Mouse (Mus musculus): ENCODE data around the gene Syne2.

Gene Syne2

DNA sequence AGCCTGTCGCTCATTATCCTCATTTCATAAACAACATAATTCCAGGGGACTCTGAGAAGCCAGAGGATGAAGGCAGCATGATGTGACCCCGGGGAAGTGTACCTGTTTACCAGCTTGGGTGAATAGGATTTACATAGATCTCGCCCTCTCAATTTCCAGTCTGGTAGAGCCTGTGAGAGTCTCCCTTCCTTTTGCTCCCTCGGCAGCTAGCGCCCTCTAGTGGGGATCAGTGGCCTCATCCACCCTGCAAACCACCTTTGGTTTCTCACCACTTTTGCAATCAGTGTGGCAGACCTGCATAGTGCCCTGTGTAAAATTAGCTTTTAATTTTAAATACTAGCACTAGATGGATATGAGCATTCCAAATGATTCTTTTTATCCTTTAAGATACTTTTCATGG, 133.4 kb downstream of the Syne2 start:
- peak; percentile 11 for DNase-seq (ENCODE audit: low read depth)

DNA sequence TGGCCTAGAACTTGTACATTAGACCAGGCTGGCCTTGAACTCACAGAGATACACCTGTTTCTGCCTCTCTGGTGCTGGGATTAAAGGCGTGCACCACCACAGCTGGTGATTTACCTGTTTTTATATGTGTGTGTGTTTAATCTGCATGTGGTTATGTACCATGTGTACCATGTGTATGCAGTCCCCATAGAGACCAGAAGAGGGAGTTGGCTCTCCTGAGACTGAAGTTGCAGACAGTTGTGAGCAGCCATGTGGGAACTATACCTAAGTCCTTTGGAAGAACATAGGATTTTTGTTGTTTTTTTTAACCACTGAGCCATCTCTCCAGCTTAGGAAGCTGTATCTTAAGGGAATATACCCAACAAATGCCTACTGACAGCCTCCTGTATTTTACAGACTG, 134.1 kb downstream of the Syne2 start:
- no peak for DNase-seq (ENCODE audit: low read depth)

GRCm38 (mm10) chr12:75966441-75967195, 148.7 kb downstream of the Syne2 start:
- no peak for DNase-seq (ENCODE audit: low read depth)

GRCm38 (mm10) chr12:75979079-75979478, 161.1 kb downstream of the Syne2 start:
- DNase-seq (ENCODE audit: low read depth), result no peak

- DNase-seq (ENCODE audit: low read depth), result no peak
Measured at GRCm38 (mm10) chr12:75983336-75983735, 165.4 kb downstream of the Syne2 start.

- DNase-seq (ENCODE audit: low read depth), result no peak
Measured at GRCm38 (mm10) chr12:75992226-75992858, 174.4 kb downstream of the Syne2 start.

DNA sequence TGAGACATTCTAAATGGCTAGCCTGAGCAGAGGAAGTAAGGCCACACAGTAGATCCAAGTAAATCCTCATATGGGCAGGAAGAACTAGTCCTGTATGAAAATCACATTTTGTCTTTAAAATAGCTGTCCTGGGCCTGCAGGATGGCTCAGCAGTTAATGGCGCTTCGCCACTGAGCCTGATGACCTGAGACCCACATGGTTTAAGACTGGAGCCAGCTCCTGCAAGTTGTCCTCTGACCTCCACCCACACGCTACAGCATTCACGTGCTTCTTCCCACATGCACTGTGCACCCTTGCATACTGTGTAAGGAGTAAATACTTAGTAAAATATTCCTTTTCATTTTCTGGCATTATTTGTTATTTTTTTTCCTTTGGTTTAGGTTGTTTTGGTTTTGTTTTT, 175.0 kb downstream of the Syne2 start:
- DNase-seq (ENCODE audit: low read depth), result no peak

DNA sequence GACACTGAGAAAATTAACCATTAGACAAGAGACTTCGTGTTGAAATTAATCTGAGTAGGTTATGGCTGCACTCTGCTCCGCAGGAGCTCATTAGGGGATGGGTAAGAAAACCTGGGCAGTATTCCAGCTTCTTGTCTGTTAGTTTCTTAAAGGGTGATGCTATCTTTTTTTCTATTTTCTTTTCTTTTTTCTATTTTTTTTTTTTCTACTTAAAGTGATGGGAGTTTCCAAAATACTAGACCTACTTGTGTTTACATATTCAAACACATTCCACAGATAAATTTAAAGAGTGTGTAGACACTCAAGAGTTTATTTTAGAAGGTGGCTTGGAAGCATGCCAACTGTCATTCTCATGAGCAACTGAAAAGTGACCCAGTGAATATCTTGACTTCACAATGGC, 177.2 kb downstream of the Syne2 start:
- DNase-seq (ENCODE audit: low read depth), result no peak

DNA sequence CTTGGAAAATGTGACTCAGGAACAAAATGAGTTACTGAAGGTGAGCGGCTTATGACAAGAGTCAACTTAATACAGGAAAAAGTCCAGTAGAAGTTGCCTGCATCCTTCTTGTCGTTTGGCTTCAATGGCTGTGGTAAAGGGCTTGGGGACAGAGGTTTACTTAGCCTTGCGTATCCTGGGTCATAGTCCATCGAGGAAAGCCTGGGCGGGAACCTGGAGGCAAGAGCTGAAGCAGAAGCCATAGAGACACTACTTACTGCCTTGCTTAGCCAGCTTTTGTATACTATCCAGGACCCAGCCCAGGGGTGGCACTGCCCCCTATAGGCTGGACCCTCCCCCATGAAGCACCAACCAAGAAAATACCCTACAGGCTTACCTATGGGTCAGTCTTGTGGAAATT, 179.6 kb downstream of the Syne2 start:
- DNase-seq (ENCODE audit: low read depth), result no peak

DNA sequence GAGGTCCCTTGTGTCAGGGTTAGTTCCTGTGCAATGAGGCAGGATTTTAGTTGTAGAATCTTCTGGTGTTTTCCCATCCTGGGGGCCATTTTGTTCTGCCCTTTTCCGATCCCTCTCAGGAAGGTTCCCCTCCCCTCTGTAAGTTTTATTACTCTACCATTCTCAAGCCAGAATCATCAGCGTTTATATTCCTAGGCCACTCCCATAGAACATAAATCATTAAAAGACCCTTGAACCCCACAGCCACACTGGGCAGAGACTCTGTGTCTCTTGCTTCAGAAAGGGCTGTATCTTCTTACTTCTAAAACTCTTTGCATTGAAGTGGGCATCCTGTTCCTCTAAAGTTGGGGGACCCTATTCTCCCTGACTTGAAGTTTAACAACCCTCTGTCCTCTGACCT, 180.5 kb downstream of the Syne2 start:
- DNase-seq (ENCODE audit: low read depth), result no peak

DNA sequence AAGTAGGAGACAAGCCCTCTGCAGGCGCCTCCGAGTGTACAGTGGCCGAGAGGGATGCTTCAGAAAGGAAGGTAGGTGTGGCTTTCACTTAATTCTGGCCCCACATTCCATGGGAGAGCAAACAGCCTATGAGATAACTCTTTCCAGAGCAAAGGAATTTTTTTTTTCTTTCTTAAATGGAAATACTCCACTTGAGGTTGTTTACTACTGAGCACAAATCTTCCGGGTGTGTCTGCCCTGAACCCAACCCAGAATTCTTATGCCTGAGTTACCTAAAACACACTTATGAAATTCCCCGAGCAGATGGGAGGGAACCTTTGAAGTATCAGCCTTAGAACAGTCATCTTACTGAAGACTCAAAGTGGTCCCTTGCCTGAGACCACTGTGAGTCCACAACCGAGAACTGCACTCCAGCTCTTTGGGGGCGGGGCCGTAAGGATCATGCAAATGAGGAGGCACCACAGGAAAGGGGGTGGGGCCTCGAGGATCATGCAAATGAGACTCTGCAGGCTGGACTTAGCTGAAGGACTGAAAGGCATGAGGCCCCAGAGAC, 186.8 kb downstream of the Syne2 start:
- peak; percentile 40 for DNase-seq (ENCODE audit: low read depth)

- no peak for DNase-seq (ENCODE audit: low read depth)
Measured at GRCm38 (mm10) chr12:76008991-76009390, 191.1 kb downstream of the Syne2 start.

- no peak for DNase-seq (ENCODE audit: low read depth)
Measured at GRCm38 (mm10) chr12:76012789-76013188, 194.9 kb downstream of the Syne2 start.

GRCm38 (mm10) chr12:76013480-76013879, 195.5 kb downstream of the Syne2 start:
- no peak for DNase-seq (ENCODE audit: low read depth)

DNA sequence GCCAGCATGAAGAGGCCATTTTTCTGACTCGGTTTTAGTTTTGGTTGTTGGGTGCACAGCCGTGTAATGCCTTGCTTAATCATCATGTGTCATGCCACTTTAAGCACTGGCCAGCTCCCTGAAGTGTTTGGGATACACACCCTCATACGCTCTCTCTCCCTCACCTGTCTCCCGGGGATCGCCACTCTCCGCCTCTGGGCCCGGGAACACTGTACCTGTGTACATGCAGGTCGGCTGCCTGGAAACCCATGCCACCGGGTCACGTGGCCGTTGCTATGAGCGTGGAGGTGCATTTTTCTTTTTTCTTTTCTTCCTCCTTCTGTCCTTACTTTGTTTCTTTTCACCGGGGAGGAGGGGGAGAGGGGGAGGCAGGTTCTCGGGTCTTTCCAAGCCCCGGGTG, 197.1 kb downstream of the Syne2 start:
- no peak for DNase-seq (ENCODE audit: low read depth)

DNA sequence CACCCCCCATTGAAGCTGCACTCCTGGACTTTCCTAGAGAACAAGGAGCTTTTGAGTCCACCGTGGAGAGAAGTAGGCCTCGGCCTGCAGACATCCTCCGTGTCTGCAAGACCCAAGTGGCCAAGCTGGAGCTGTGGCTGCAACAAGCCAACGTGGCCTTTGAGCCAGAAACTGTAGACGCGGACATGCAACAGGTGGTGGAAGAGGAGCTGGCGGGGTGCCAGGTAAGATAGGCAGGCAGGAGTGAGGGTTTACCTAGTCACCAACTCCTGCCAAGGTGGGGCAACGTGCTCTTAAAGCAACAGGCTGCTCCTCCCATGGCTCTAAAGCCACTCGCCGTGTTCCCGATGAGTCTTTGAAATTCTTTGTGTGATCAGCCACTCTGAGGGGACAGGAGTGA, 197.6 kb downstream of the Syne2 start:
- no peak for DNase-seq (ENCODE audit: low read depth)

DNA sequence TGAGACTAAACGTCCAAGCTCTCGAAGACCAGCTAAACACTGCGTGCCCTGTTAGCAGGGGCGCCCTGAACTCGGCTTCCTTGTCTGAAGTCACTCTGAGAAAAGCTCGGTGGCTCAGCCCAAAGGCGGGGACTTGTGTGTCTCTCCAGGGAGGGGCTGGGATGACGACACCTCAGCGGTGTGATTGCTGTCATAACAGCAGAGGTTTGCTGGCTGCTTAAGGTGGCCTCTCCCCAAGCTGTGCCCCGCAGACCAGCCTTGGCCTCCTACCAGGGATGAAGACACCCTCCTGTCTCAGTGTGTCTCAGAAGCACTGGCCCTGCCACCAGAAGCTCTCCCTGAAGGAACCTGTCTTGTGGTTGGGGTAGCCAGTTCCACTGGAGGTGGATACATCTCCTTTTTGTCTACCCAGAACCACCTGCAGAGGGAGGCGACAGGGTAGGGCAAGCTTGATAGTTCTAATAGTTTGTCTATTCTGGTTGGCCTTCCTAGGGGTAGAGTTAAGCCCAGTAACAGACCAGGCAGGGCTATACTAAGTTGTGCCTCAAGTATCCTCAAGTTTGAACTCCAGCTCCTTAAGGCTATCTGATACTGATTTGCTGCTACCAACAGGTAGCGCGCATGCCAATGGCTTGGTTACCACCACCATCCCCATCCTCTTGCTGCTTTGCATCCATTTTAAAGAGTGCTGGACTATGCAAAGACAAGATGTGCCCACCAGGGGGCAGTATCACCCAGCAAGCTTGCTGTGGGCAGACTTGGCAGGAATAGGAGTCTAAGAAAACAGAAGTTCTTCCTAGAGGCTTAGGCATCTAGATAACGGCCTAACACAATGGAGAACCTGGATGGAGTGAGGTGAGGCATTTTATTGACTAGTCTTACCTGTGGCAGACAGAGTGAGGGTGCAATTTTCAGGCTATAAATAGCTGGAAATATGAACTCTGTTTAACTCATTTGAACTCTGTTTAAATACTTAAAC, 198.5 kb downstream of the Syne2 start:
- peak; percentile 54 for DNase-seq (ENCODE audit: low read depth)

DNA sequence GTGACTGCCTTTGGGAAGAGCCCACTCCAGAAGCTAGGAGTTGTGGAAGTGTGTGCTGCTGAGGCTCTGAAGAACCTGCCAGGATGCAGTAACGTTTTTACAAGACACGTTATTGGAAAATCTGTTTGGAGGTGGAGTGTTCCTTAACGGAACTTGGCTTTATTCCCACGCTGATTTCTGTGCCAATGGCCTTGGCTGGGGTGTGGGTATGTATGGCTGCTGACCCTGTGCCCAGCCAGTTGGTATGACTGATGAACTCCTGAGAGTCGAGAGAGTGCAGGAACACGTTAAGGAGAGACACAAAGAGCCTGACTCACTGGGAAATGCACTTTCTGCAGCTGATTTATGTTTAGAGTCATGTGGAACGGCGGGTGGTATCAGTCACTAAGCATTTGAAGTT, 200.7 kb downstream of the Syne2 start:
- no peak for DNase-seq (ENCODE audit: low read depth)

GRCm38 (mm10) chr12:76042301-76042700, 224.4 kb downstream of the Syne2 start:
- no peak for DNase-seq (ENCODE audit: low read depth)

DNA sequence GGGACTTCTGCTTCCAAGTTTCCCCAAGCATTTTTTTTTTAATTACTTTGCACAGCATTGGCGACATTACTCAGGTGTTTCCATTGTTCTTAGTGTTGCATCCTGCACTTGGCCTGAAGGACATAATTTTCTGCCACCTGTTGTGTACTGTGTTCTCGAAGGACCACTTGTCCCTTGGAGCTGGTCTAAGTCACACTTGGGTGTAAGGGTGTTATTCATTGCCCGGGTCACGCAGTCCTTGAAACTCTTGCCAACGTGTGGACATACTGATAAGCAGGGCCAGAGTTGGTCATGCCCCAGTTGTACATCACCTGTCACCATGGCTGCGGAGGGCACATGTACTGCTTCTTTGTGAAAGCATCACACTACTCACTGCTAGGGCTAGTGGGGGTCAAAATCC, 228.6 kb downstream of the Syne2 start:
- no peak for DNase-seq (ENCODE audit: low read depth)

DNA sequence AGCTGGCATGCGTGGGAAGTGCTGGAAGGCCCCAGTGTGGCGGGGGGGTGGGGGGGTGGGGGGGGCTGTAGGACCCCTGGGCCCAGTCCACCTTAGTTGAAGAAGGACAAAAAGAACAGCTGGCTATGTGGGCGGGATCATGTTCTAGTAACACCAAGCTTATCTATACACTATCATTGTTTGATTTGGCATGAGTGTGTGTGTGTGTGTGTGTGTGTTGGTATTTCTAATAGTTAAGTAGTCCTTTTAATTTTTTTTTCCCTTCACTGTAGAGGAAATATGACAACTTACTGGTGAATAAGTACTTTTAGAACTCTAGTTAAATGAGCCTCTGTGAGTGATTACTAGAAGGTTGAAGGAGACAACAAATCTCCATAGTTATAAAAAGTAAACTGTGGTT, 230.0 kb downstream of the Syne2 start:
- DNase-seq (ENCODE audit: low read depth), result no peak

DNA sequence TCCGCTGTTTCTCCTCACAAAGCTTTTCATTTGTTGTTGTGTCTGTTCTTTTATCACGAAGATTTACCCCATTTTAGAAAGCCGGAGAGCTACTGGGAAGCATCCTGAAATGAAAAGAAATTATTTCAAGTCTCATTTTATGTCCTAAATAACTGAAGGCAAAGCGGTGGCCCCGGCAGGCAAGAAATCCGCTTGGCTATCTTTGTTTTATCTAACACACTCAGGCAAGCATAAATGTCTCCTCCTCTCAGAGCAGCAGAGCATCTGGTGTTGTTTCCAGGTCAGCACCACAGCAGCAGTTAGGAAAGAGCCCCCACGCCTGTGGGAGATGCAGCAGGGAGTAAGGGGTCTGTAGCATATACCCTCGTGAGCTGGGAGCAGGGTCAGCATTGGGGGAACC, 230.7 kb downstream of the Syne2 start:
- no peak for DNase-seq (ENCODE audit: low read depth)

All from c-Kit-positive CD71-positive TER-119-negative erythroid progenitor cells, embryonic 14.5 days (primary cell).